Mouse (Mus musculus): ENCODE results near the gene Gsap. TPM values are rescaled to one million over a fixed set of nuclear protein-coding genes. Genes with fewer than 3 reads are reported as not detected.
A peak's percentile ranks its signal among the peaks of the same experiment; 100 is the strongest.

The Gsap gene
- polyA plus RNA-seq, 1 experiment from 2014 or later: 3.6 TPM

DNA sequence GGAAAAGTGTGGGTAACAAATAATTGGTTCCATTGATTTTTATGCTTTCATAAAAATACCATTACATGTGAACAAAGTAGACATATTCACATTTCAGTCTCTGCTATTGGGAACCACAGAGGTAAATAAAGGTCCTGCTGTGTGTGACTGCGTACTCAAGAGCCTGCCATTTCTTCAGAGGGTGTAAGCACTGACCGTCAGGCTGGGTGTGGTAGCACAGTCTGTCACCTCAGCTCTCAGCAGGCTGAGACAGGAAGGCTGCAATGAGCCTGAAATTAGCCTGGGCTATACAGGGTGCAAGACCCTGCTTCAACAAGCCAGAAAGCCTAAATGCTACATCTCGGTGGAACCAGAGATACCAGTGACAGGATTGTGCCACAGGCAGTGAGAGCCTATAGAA is 114.0 kb downstream of the Gsap start:
- 81% methylated on average over 3 of the region's 3 CpGs for WGBS
- no peaks in the 10 kb centered on the region for H3K9me3 ChIP-seq (ENCODE audit: control insufficient read depth, low read length)
- H3K27ac ChIP-seq (replicated peaks; ENCODE audit: low read depth, low read length): no peak overlapping the region
- H3K36me3 ChIP-seq (ENCODE audit: control insufficient read depth, insufficient read depth, low read length): no peaks in the 10 kb centered on the region
- no peaks in the 10 kb centered on the region for H3K4me1 ChIP-seq (ENCODE audit: control insufficient read depth, insufficient read depth, low read length)
- no peak for ATAC-seq (ENCODE audit: low read depth)
- H3K4me3 ChIP-seq (ENCODE audit: low read depth, low read length): no peak overlapping the region
- no peak overlapping the region for H3K9ac ChIP-seq (ENCODE audit: low read depth, low read length)
- no peak overlapping the region for H3K4me2 ChIP-seq (ENCODE audit: low read depth, low read length)
- H3K27me3 ChIP-seq (replicated peaks; ENCODE audit: control insufficient read depth, insufficient read depth, low read length): no peaks in the 10 kb centered on the region
- no peak for DNase-seq (ENCODE audit: low spot score)

DNA sequence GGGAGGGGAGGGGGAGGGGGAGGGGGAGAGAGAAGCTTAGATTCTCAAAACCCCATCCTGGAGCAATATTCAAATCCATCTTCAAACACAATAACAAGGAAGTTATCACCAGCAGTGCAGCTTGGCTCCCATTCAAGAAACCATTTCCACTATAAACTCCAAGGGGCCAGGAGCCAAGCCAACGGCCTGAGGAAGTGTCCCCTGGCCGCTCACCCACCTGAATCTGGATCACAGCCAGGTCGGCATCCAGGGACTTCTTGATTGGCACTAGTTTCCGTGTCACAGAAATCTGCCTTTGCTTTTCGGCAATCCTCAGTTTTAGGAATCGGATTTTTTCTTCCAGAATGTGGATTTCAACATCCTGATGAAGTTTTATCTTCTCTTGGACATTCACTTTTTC is 115.0 kb downstream of the Gsap start:
- no peaks in the 10 kb centered on the region for H3K27me3 ChIP-seq (replicated peaks; ENCODE audit: control insufficient read depth, insufficient read depth, low read length)
- DNase-seq (ENCODE audit: low spot score) (peak; percentile 42), ATAC-seq (ENCODE audit: low read depth) (no peak)
- no peaks in the 10 kb centered on the region for H3K4me1 ChIP-seq (ENCODE audit: control insufficient read depth, insufficient read depth, low read length)
- no peak overlapping the region for H3K4me3 ChIP-seq (ENCODE audit: low read depth, low read length)
- no peak overlapping the region for H3K9ac ChIP-seq (ENCODE audit: low read depth, low read length)
- no peak overlapping the region for H3K27ac ChIP-seq (replicated peaks; ENCODE audit: low read depth, low read length)
- WGBS: 61% methylated on average over 6 of the region's 6 CpGs
- no peak overlapping the region for H3K4me2 ChIP-seq (ENCODE audit: low read depth, low read length)
- H3K36me3 ChIP-seq (ENCODE audit: control insufficient read depth, insufficient read depth, low read length): no peaks in the 10 kb centered on the region
- no peaks in the 10 kb centered on the region for H3K9me3 ChIP-seq (ENCODE audit: control insufficient read depth, low read length)

DNA sequence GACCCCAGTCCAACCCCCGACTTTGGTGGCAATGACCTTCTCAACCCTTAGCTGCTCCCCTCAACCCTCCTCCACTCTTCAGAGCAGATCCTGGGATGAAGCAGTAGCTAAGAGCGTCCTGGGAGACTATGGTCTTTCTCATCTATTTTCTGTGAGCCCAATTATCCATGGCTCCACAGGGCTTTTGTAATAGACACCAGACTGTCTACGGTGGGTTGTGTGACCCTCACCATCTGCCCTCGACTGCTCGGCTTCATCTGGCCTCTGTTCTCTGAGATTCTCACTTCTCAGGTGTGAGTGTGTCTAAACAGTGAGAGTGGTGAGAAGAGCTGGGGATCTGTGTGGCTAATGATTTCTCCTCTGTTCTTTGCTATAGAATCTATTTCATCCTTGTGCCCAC is 121.1 kb downstream of the Gsap start:
- no peak overlapping the region for H3K4me2 ChIP-seq (ENCODE audit: low read depth, low read length)
- H3K4me1 ChIP-seq (ENCODE audit: control insufficient read depth, insufficient read depth, low read length): no peaks in the 10 kb centered on the region
- no peak overlapping the region for H3K9ac ChIP-seq (ENCODE audit: low read depth, low read length)
- no peak for DNase-seq (ENCODE audit: low spot score)
- 59% methylated on average over 5 of the region's 5 CpGs for WGBS
- H3K27ac ChIP-seq (replicated peaks; ENCODE audit: low read depth, low read length): no peak overlapping the region
- no peak overlapping the region for H3K4me3 ChIP-seq (ENCODE audit: low read depth, low read length)
- H3K36me3 ChIP-seq (ENCODE audit: control insufficient read depth, insufficient read depth, low read length): no peaks in the 10 kb centered on the region
- no peaks in the 10 kb centered on the region for H3K27me3 ChIP-seq (replicated peaks; ENCODE audit: control insufficient read depth, insufficient read depth, low read length)
- no peaks in the 10 kb centered on the region for H3K9me3 ChIP-seq (ENCODE audit: control insufficient read depth, low read length)
- peak; percentile 50; the same call in 1 of the 2 replicates for ATAC-seq (ENCODE audit: low read depth)

DNA sequence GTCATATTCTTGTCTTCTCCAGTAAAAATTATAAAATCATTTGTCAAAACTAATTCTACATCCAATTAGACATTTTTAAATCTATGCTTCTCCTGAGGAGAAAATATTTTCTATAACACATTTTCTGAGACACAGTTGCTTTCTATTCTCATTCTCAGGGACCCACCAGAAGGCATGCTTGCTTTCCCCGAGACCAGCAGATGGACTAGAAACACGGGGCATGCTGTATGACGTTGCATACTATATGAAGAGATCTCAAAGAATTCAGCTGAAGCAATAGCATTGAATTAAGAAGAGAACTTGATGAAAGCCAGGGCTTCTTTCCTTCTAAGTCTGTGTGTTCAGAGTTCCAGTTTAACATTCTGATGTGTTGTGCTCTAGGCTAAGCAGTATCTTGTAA is 128.6 kb downstream of the Gsap start:
- DNase-seq (ENCODE audit: low spot score): no peak
- Histone ChIP-seq H3K4me3 (ENCODE audit: low read depth, low read length) (no peak overlapping the region), H3K4me1 (ENCODE audit: control insufficient read depth, insufficient read depth, low read length) (no peaks in the 10 kb centered on the region), H3K36me3 (ENCODE audit: control insufficient read depth, insufficient read depth, low read length) (no peaks in the 10 kb centered on the region), H3K9ac (ENCODE audit: low read depth, low read length) (no peak overlapping the region), H3K27ac (replicated peaks; ENCODE audit: low read depth, low read length) (no peak overlapping the region), H3K4me2 (ENCODE audit: low read depth, low read length) (no peak overlapping the region), H3K27me3 (replicated peaks; ENCODE audit: control insufficient read depth, insufficient read depth, low read length) (no peaks in the 10 kb centered on the region), H3K9me3 (ENCODE audit: control insufficient read depth, low read length) (no peaks in the 10 kb centered on the region)
- no peak for ATAC-seq (ENCODE audit: low read depth)
- 75% methylated on average over 3 of the region's 3 CpGs for WGBS

DNA sequence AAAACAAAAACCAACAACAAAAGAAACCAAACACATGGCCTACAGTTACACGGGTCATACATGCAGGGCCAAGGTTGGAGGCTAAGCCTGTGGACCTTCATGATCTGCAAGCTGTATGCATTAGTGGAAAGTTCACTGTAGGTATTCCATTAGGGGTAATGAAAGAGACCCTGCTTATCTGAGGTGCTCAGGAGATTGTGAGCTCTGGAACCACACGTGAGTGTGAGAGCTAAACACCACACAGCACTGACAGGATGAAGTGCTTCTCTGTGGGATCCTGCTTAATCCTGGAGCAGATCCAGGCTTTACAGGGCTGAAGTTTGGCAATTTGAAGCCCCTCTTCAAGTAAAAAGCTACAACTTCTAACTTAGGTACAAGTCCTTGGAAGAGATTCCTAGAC is 134.1 kb downstream of the Gsap start:
- no peaks in the 10 kb centered on the region for H3K36me3 ChIP-seq (ENCODE audit: control insufficient read depth, insufficient read depth, low read length)

DNA sequence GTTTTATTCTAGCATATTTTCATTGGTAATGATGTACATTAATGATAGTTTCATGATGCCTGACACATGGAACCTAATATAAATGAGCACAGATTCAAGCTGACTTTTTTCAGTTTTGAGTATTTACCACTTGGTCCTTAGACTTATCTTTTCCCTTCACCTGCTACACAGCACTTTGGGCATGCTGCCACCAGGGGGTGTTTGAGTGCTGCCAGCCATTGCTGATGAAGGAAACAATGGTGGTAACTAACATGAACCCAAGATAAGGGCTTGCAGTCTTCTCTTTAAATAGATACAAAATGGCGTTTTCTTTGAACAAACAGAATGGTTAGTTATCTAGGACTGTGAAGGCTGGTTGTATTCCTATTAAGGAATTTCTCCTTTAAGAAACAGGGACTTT is 140.4 kb downstream of the Gsap start:
- DNase-seq (ENCODE audit: low spot score) (no peak), ATAC-seq (ENCODE audit: low read depth) (no peak)
- Histone ChIP-seq H3K4me3 (ENCODE audit: low read depth, low read length) (no peak overlapping the region), H3K4me2 (ENCODE audit: low read depth, low read length) (no peak overlapping the region), H3K36me3 (ENCODE audit: control insufficient read depth, insufficient read depth, low read length) (no peaks in the 10 kb centered on the region), H3K27ac (replicated peaks; ENCODE audit: low read depth, low read length) (no peak overlapping the region), H3K27me3 (replicated peaks; ENCODE audit: control insufficient read depth, insufficient read depth, low read length) (no peaks in the 10 kb centered on the region), H3K9ac (ENCODE audit: low read depth, low read length) (no peak overlapping the region), H3K4me1 (ENCODE audit: control insufficient read depth, insufficient read depth, low read length) (0 out of 2 replicates have a peak, but pooled peaks cover 6% of the 10 kb centered on the region), H3K9me3 (ENCODE audit: control insufficient read depth, low read length) (no peaks in the 10 kb centered on the region)
- WGBS: 43% methylated on average over 1 of the region's 1 CpGs

More for the DNA sequence above, 134.1 kb downstream of the Gsap start:
- ATAC-seq (ENCODE audit: low read depth) (no peak), DNase-seq (ENCODE audit: low spot score) (no peak)
- Histone ChIP-seq H3K4me1 (ENCODE audit: control insufficient read depth, insufficient read depth, low read length) (no peaks in the 10 kb centered on the region), H3K9me3 (ENCODE audit: control insufficient read depth, low read length) (no peaks in the 10 kb centered on the region), H3K27ac (replicated peaks; ENCODE audit: low read depth, low read length) (no peak overlapping the region), H3K27me3 (replicated peaks; ENCODE audit: control insufficient read depth, insufficient read depth, low read length) (no peaks in the 10 kb centered on the region), H3K9ac (ENCODE audit: low read depth, low read length) (no peak overlapping the region), H3K4me2 (ENCODE audit: low read depth, low read length) (no peak overlapping the region), H3K4me3 (ENCODE audit: low read depth, low read length) (no peak overlapping the region)
- 65% methylated on average over 2 of the region's 2 CpGs for whole genome bisulfite sequencing

DNA sequence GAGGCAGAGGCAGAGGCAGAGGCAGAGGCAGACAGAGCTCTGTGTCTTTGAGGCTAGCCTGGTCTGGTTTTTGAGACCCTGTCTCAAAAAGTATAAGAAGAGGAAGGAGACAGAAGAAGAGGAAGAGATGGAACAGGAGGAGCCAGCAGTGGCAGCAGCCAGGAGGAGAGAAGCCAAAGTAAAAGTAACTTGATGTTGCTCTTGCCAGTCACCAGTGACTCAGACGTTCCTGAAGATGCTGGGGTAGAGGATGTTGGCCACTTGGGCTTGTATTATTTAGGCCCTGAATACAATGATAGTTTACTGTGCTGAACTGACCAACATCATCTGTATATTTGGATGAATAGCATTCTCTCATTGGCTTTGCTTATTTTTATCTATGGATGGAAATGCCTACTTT is 142.5 kb downstream of the Gsap start:
- WGBS: 79% methylated on average over 1 of the region's 1 CpGs
- H3K4me2 ChIP-seq (ENCODE audit: low read depth, low read length): no peak overlapping the region

DNA sequence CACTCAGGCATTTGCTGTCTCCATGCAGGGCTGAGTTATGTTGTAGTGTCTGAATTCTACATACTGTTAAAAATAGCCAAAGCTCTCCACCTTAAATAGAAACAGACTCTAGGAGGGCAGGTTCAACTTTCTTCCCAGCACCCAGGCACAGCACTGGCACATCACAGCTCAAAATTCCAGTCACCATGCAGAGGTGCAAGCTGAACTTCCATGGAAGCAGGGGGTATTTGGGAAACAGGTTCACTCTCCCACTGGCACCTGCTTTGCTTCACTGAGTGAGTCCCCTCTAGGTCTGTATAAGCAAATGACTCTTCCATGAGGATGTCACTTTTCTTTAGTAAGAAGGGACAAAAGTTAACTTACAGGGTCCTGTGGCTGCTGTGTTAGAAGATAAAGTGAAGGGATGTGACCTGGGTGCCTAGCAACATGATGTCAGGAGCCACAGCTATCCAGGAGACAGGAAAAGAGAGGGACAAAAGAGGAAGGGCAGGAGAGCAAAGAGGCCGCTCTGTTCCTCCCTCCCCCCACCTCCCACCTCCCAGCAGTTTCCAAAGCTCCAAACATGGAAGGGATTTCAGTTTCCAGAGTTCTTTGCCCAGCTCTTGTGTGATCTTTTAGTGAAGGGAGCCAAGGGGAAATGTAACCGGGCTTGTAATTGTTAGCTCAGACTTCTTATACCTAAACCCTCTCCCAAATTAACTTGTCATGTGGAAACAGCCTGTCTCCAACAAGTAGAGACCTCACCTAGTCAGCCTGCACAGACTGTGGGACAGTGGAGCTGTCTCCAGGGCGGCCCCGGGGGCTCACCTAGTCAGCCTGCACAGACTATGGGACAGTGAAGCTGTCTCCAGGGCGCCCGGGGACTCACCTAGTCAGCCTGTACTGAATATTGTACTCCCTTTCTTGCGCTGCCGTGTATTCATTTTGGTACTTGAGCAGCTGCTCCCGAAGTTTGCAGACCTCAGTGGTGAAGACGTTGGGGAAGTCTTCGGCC is 143.9 kb downstream of the Gsap start:
- DNase-seq (ENCODE audit: low spot score) (no peak), ATAC-seq (ENCODE audit: low read depth) (0 out of 2 replicates have a peak, but pooled peaks have one; percentile 26)
- Histone ChIP-seq H3K9ac (ENCODE audit: low read depth, low read length) (no peak overlapping the region), H3K4me1 (ENCODE audit: control insufficient read depth, insufficient read depth, low read length) (0 out of 2 replicates have a peak, but pooled peaks cover 6% of the 10 kb centered on the region), H3K4me2 (ENCODE audit: low read depth, low read length) (no peak overlapping the region), H3K4me3 (ENCODE audit: low read depth, low read length) (no peak overlapping the region), H3K27ac (replicated peaks; ENCODE audit: low read depth, low read length) (no peak overlapping the region), H3K36me3 (ENCODE audit: control insufficient read depth, insufficient read depth, low read length) (no peaks in the 10 kb centered on the region), H3K27me3 (replicated peaks; ENCODE audit: control insufficient read depth, insufficient read depth, low read length) (no peaks in the 10 kb centered on the region), H3K9me3 (ENCODE audit: control insufficient read depth, low read length) (no peaks in the 10 kb centered on the region)
- 42% methylated on average over 11 of the region's 11 CpGs for WGBS

More for the DNA sequence above, 142.5 kb downstream of the Gsap start:
- no peak overlapping the region for H3K27ac ChIP-seq (replicated peaks; ENCODE audit: low read depth, low read length)
- 0 out of 2 replicates have a peak, but pooled peaks cover 6% of the 10 kb centered on the region for H3K4me1 ChIP-seq (ENCODE audit: control insufficient read depth, insufficient read depth, low read length)
- H3K36me3 ChIP-seq (ENCODE audit: control insufficient read depth, insufficient read depth, low read length): no peaks in the 10 kb centered on the region
- H3K9ac ChIP-seq (ENCODE audit: low read depth, low read length): no peak overlapping the region
- no peak overlapping the region for H3K4me3 ChIP-seq (ENCODE audit: low read depth, low read length)
- H3K27me3 ChIP-seq (replicated peaks; ENCODE audit: control insufficient read depth, insufficient read depth, low read length): no peaks in the 10 kb centered on the region
- ATAC-seq (ENCODE audit: low read depth) (no peak), DNase-seq (ENCODE audit: low spot score) (no peak)
- H3K9me3 ChIP-seq (ENCODE audit: control insufficient read depth, low read length): no peaks in the 10 kb centered on the region
